Mouse (Mus musculus) hindbrain, embryonic 10.5 days (tissue): Measurements from ENCODE around the gene Gm42417. TPM values are rescaled to one million over a fixed set of nuclear protein-coding genes. Genes with fewer than 3 reads are reported as not detected.

Experiments
- DNase-seq: peaks from one replicate; pipeline ENCODE4 v3.0.0-alpha.2; 2017; ENCODE audit warnings: low spot score
- H3K27ac ChIP-seq: fragments of 300-500 bp; sonication (generic); 2 replicates; pipeline ENCODE4 v1.5.1; 2016; ENCODE audit warnings: mild to moderate bottlenecking, moderate library complexity
- H3K27me3 ChIP-seq: fragments of 300-500 bp; sonication (generic); 2 replicates; pipeline ENCODE4 v1.6.1; 2016; ENCODE audit warnings: mild to moderate bottlenecking; ENCODE audit not compliant: poor library complexity, insufficient read depth, severe bottlenecking
- H3K36me3 ChIP-seq: fragments of 300-500 bp; sonication (generic); 2 replicates; pipeline ENCODE4 v1.6.1; 2016; ENCODE audit warnings: mild to moderate bottlenecking, moderate library complexity
- H3K4me1 ChIP-seq: fragments of 300-500 bp; sonication (generic); replicated peaks from 2 replicates; pipeline ENCODE4 v1.6.1; 2016; ENCODE audit warnings: mild to moderate bottlenecking
- H3K4me3 ChIP-seq: fragments of 300-500 bp; sonication (generic); 2 replicates; pipeline ENCODE4 v1.5.1; 2016; ENCODE audit warnings: mild to moderate bottlenecking, moderate library complexity
- H3K9me3 ChIP-seq: fragments of 300-500 bp; sonication (generic); 2 replicates; pipeline ENCODE4 v1.6.1; 2016; ENCODE audit warnings: mild to moderate bottlenecking, moderate library complexity
- WGBS: fragments of 180-500 bp; shearing (Covaris S2); methylation state at CpG from one replicate; pipeline ENCODE4 v1.1.7; 2016; 5-methylcytosine and 5-hydroxymethylcytosine counted together
- polyA plus RNA-seq: library from polyadenylated mRNA; unstranded; fragments of >200 nt; fragmentation: Nextera tagmentation; extraction: Ambion mirVana; gene quantifications from 2 replicates; pipeline ENCODE4 v1.2.1, GENCODE M21; 2016

Gm42417 gene
- polyA plus RNA-seq, 1 experiment from 2014 or later: 0.75 TPM

GRCm38 (mm10) chr1:36535477-36536396 is 3.5 kb downstream of the Gm42417 start:
- Histone ChIP-seq H3K4me3 (no peak overlapping the region), H3K9me3 (no peaks in the 10 kb centered on the region), H3K27me3 (no peaks in the 10 kb centered on the region), H3K4me1 (peaks cover 17% of the 10 kb centered on the region), H3K36me3 (peaks cover 47% of the 10 kb centered on the region), H3K27ac (no peak overlapping the region)
- WGBS: 85% methylated on average over 11 of the region's 11 CpGs
- no peak for DNase-seq

- H3K27ac ChIP-seq: no peak overlapping the region
- H3K4me1 ChIP-seq: peaks cover 17% of the 10 kb centered on the region
- H3K27me3 ChIP-seq: no peaks in the 10 kb centered on the region
- DNase-seq: no peak
- 85% methylated on average over 6 of the region's 6 CpGs for WGBS
- peaks cover 41% of the 10 kb centered on the region for H3K36me3 ChIP-seq
- no peak overlapping the region for H3K4me3 ChIP-seq
- H3K9me3 ChIP-seq: no peaks in the 10 kb centered on the region
Observed at GRCm38 (mm10) chr1:36534595-36535058, 4.6 kb downstream of the Gm42417 start.

- peaks cover 32% of the 10 kb centered on the region for H3K36me3 ChIP-seq
- H3K4me3 ChIP-seq: no peak overlapping the region
- H3K27ac ChIP-seq: no peak overlapping the region
- 86% methylated on average over 6 of the region's 6 CpGs for WGBS
- no peaks in the 10 kb centered on the region for H3K27me3 ChIP-seq
- DNase-seq: no peak
- H3K9me3 ChIP-seq: no peaks in the 10 kb centered on the region
- peaks cover 10% of the 10 kb centered on the region; the same call in 1 of the 2 replicates for H3K4me1 ChIP-seq
Observed at GRCm38 (mm10) chr1:36533546-36533945, 5.7 kb downstream of the Gm42417 start.

GRCm38 (mm10) chr1:36531461-36531860 is 7.8 kb downstream of the Gm42417 start:
- no peak overlapping the region for H3K4me3 ChIP-seq
- peaks cover 36% of the 10 kb centered on the region for H3K36me3 ChIP-seq
- H3K4me1 ChIP-seq: peaks cover 8% of the 10 kb centered on the region; the same call in 1 of the 2 replicates
- H3K27ac ChIP-seq: no peak overlapping the region
- H3K9me3 ChIP-seq: no peaks in the 10 kb centered on the region
- no peak for DNase-seq
- 90% methylated on average over 12 of the region's 12 CpGs for WGBS
- no peaks in the 10 kb centered on the region for H3K27me3 ChIP-seq

- H3K27me3 ChIP-seq: no peaks in the 10 kb centered on the region
- H3K4me1 ChIP-seq: peaks cover 8% of the 10 kb centered on the region; the same call in 1 of the 2 replicates
- peaks cover 36% of the 10 kb centered on the region for H3K36me3 ChIP-seq
- no peak for DNase-seq
- H3K27ac ChIP-seq: no peak overlapping the region; the same call in 1 of the 2 replicates
- WGBS: 93% methylated on average over 7 of the region's 7 CpGs
- no peak overlapping the region for H3K4me3 ChIP-seq
- H3K9me3 ChIP-seq: no peaks in the 10 kb centered on the region
Observed at GRCm38 (mm10) chr1:36530962-36531361, 8.3 kb downstream of the Gm42417 start.

- DNase-seq: no peak
- peaks cover 40% of the 10 kb centered on the region for H3K36me3 ChIP-seq
- H3K4me1 ChIP-seq: 0 out of 2 replicates have a peak, but pooled peaks cover 3% of the 10 kb centered on the region
- H3K9me3 ChIP-seq: no peaks in the 10 kb centered on the region
- H3K27me3 ChIP-seq: no peaks in the 10 kb centered on the region
- no peak overlapping the region; the same call in 1 of the 2 replicates for H3K27ac ChIP-seq
- H3K4me3 ChIP-seq: no peak overlapping the region
- 87% methylated on average over 8 of the region's 8 CpGs for whole genome bisulfite sequencing
Observed at GRCm38 (mm10) chr1:36530485-36530884, 8.7 kb downstream of the Gm42417 start.

GRCm38 (mm10) chr1:36529875-36530274 is 9.4 kb downstream of the Gm42417 start:
- no peaks in the 10 kb centered on the region for H3K27me3 ChIP-seq
- H3K4me3 ChIP-seq: no peak overlapping the region
- H3K36me3 ChIP-seq: peaks cover 46% of the 10 kb centered on the region
- no peak overlapping the region for H3K27ac ChIP-seq
- no peaks in the 10 kb centered on the region for H3K9me3 ChIP-seq
- DNase-seq: no peak
- 0 out of 2 replicates have a peak, but pooled peaks cover 3% of the 10 kb centered on the region for H3K4me1 ChIP-seq
- WGBS: 97% methylated on average over 4 of the region's 4 CpGs

GRCm38 (mm10) chr1:36529274-36529673 is 10.0 kb downstream of the Gm42417 start:
- Histone ChIP-seq H3K4me3 (no peak overlapping the region), H3K27ac (no peak overlapping the region), H3K36me3 (peaks cover 52% of the 10 kb centered on the region), H3K9me3 (no peaks in the 10 kb centered on the region), H3K4me1 (0 out of 2 replicates have a peak, but pooled peaks cover 3% of the 10 kb centered on the region), H3K27me3 (no peaks in the 10 kb centered on the region)
- DNase-seq: no peak
- 93% methylated on average over 4 of the region's 4 CpGs for WGBS

- no peak for DNase-seq
Observed at GRCm38 (mm10) chr1:36528351-36528750, 10.9 kb downstream of the Gm42417 start.

GRCm38 (mm10) chr1:36526903-36527302 is 12.3 kb downstream of the Gm42417 start:
- Histone ChIP-seq H3K36me3 (peaks cover 75% of the 10 kb centered on the region), H3K4me3 (no peak overlapping the region), H3K27me3 (no peaks in the 10 kb centered on the region), H3K27ac (no peak overlapping the region), H3K4me1 (no peaks in the 10 kb centered on the region), H3K9me3 (no peaks in the 10 kb centered on the region)
- no peak for DNase-seq
- 96% methylated on average over 10 of the region's 10 CpGs for WGBS

More at GRCm38 (mm10) chr1:36528351-36528750, 10.9 kb downstream of the Gm42417 start:
- Histone ChIP-seq H3K9me3 (no peaks in the 10 kb centered on the region), H3K4me1 (0 out of 2 replicates have a peak, but pooled peaks cover 2% of the 10 kb centered on the region), H3K4me3 (no peak overlapping the region), H3K27ac (0 out of 2 replicates have a peak overlapping the region, but pooled peaks have one; percentile 12), H3K36me3 (peaks cover 61% of the 10 kb centered on the region), H3K27me3 (no peaks in the 10 kb centered on the region)
- WGBS: 67% methylated on average over 1 of the region's 1 CpGs

- no peaks in the 10 kb centered on the region for H3K9me3 ChIP-seq
- WGBS: 89% methylated on average over 12 of the region's 12 CpGs
- DNase-seq: no peak
- no peaks in the 10 kb centered on the region for H3K27me3 ChIP-seq
- no peak overlapping the region for H3K27ac ChIP-seq
- H3K4me1 ChIP-seq: no peaks in the 10 kb centered on the region
- H3K4me3 ChIP-seq: no peak overlapping the region
- H3K36me3 ChIP-seq: peaks cover 75% of the 10 kb centered on the region
Observed at GRCm38 (mm10) chr1:36525774-36526173, 13.5 kb downstream of the Gm42417 start.

- no peak overlapping the region for H3K27ac ChIP-seq
- no peak overlapping the region for H3K4me3 ChIP-seq
- WGBS: 93% methylated on average over 5 of the region's 5 CpGs
- no peaks in the 10 kb centered on the region for H3K9me3 ChIP-seq
- peaks cover 86% of the 10 kb centered on the region for H3K36me3 ChIP-seq
- DNase-seq: no peak
- no peaks in the 10 kb centered on the region for H3K27me3 ChIP-seq
- no peaks in the 10 kb centered on the region for H3K4me1 ChIP-seq
Observed at GRCm38 (mm10) chr1:36524058-36524457, 15.2 kb downstream of the Gm42417 start.
